Mouse (Mus musculus) hindbrain, embryonic 16.5 days (tissue): Measurements from ENCODE around the gene Pbp2. TPM values are rescaled to one million over a fixed set of nuclear protein-coding genes. Genes with fewer than 3 reads are reported as not detected.

ENCODE experiments used
- ATAC-seq: fragments of 200-750 bp; cut with Nextera tagmentation; 2 replicates; pipeline ENCODE4 v1.8.0; 2017; ENCODE audit warnings: moderate TSS enrichment, moderate library complexity
- H3K27ac ChIP-seq: fragments of 300-500 bp; sonication (generic); 2 replicates; pipeline ENCODE4 v1.5.1; 2014; ENCODE audit warnings: low read depth, mild to moderate bottlenecking, control low read depth, low read length, moderate library complexity
- H3K27me3 ChIP-seq: fragments of 300-500 bp; sonication (generic); replicated peaks from 2 replicates; pipeline ENCODE4 v1.6.1; 2014; ENCODE audit warnings: low read length; ENCODE audit not compliant: control insufficient read depth, insufficient read depth
- H3K36me3 ChIP-seq: fragments of 300-500 bp; sonication (generic); 2 replicates; pipeline ENCODE4 v1.6.1; 2014; ENCODE audit warnings: mild to moderate bottlenecking, low read length, moderate library complexity, mixed read lengths; ENCODE audit not compliant: control insufficient read depth, insufficient read depth
- H3K4me1 ChIP-seq: fragments of 300-500 bp; sonication (generic); 2 replicates; pipeline ENCODE4 v1.6.1; 2014; ENCODE audit warnings: low read depth, low read length; ENCODE audit not compliant: control insufficient read depth, insufficient read depth
- H3K4me2 ChIP-seq: fragments of 300-500 bp; sonication (generic); 2 replicates; pipeline ENCODE4 v1.6.1; 2014; ENCODE audit warnings: mild to moderate bottlenecking, low read length, control low read depth, moderate library complexity
- H3K4me3 ChIP-seq: fragments of 300-500 bp; sonication (generic); 2 replicates; pipeline ENCODE4 v1.5.1; 2014; ENCODE audit warnings: mild to moderate bottlenecking, low read length, control low read depth, moderate library complexity
- H3K9ac ChIP-seq: fragments of 300-500 bp; sonication (generic); 2 replicates; pipeline ENCODE4 v1.6.1; 2014; ENCODE audit warnings: low read depth, mild to moderate bottlenecking, control low read depth, low read length, moderate library complexity
- H3K9me3 ChIP-seq: fragments of 300-500 bp; sonication (generic); 2 replicates; pipeline ENCODE4 v1.6.1; 2014; ENCODE audit warnings: mild to moderate bottlenecking, low read length, moderate library complexity; ENCODE audit not compliant: control insufficient read depth
- WGBS: fragments of 180-500 bp; shearing (Covaris S2); extraction: QIAGEN DNeasy Blood & Tissue Kit; methylation state at CpG from one replicate; pipeline ENCODE4 v1.1.7; 2014; 5-methylcytosine and 5-hydroxymethylcytosine counted together
- polyA plus RNA-seq: library from polyadenylated mRNA; unstranded; fragments of >200 nt; fragmentation: Nextera tagmentation; extraction: Ambion mirVana; gene quantifications from 2 replicates; pipeline ENCODE4 v1.2.1, GENCODE M21; 2015

The Pbp2 gene
- polyA plus RNA-seq, 1 experiment from 2014 or later, result not detected

- Histone ChIP-seq H3K27me3 (no peaks in the 10 kb centered on the region), H3K4me3 (no peak overlapping the region), H3K27ac (no peak overlapping the region), H3K9me3 (no peaks in the 10 kb centered on the region), H3K4me1 (no peaks in the 10 kb centered on the region), H3K9ac (no peak overlapping the region), H3K36me3 (no peaks in the 10 kb centered on the region), H3K4me2 (no peak overlapping the region)
- ATAC-seq, result no peak
- 80% methylated on average over 4 of the region's 4 CpGs for WGBS
Observed at GRCm38 (mm10) chr6:135292391-135292790, 17.8 kb downstream of the Pbp2 start.

GRCm38 (mm10) chr6:135279856-135280255, 30.3 kb downstream of the Pbp2 start:
- ATAC-seq, result no peak
- WGBS, result 33% methylated on average over 10 of the region's 10 CpGs

GRCm38 (mm10) chr6:135279286-135279685, 30.9 kb downstream of the Pbp2 start:
- H3K4me1 ChIP-seq, result no peaks in the 10 kb centered on the region; the same call in 1 of the 2 replicates
- no peaks in the 10 kb centered on the region for H3K36me3 ChIP-seq
- no peaks in the 10 kb centered on the region for H3K27me3 ChIP-seq
- peak; percentile 82 for ATAC-seq
- no peaks in the 10 kb centered on the region for H3K9me3 ChIP-seq
- H3K4me3 ChIP-seq, result no peak overlapping the region
- H3K4me2 ChIP-seq, result no peak overlapping the region; the same call in 1 of the 2 replicates
- H3K27ac ChIP-seq, result no peak overlapping the region
- 49% methylated on average over 5 of the region's 5 CpGs for WGBS
- no peak overlapping the region for H3K9ac ChIP-seq

More at GRCm38 (mm10) chr6:135279856-135280255, 30.3 kb downstream of the Pbp2 start:
- Histone ChIP-seq H3K9ac (no peak overlapping the region), H3K4me2 (no peak overlapping the region; the same call in 1 of the 2 replicates), H3K27ac (no peak overlapping the region), H3K36me3 (no peaks in the 10 kb centered on the region), H3K4me1 (no peaks in the 10 kb centered on the region; the same call in 1 of the 2 replicates), H3K9me3 (no peaks in the 10 kb centered on the region), H3K27me3 (no peaks in the 10 kb centered on the region), H3K4me3 (no peak overlapping the region)

DNA sequence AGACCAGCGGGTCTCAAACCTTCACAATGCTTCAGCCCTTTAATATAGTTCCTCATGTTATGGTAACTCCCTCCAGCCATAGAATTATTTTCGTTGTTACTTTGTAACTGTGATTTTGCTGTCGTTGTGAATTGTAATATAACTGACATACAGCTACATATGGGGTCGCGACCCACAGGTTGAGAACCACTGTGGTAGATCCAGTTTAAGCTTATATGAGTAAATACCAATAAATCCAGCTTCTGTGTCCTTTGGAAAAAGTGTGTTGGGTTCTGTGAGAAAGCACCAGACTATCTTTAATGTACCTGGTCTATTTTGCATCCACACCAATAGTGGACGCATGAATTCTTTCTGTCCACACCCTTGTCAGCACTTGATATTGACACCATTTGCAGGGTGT, 31.9 kb downstream of the Pbp2 start:
- no peaks in the 10 kb centered on the region for H3K9me3 ChIP-seq
- H3K27me3 ChIP-seq, result no peaks in the 10 kb centered on the region
- no peak for ATAC-seq
- H3K4me2 ChIP-seq, result no peak overlapping the region
- H3K9ac ChIP-seq, result no peak overlapping the region
- WGBS, result 91% methylated on average over 6 of the region's 6 CpGs
- no peaks in the 10 kb centered on the region for H3K36me3 ChIP-seq
- no peak overlapping the region for H3K27ac ChIP-seq
- no peak overlapping the region for H3K4me3 ChIP-seq
- H3K4me1 ChIP-seq, result no peaks in the 10 kb centered on the region; the same call in 1 of the 2 replicates

GRCm38 (mm10) chr6:135276474-135277295, 33.5 kb downstream of the Pbp2 start:
- Histone ChIP-seq H3K4me1 (no peaks in the 10 kb centered on the region; the same call in 1 of the 2 replicates), H3K36me3 (no peaks in the 10 kb centered on the region), H3K27me3 (no peaks in the 10 kb centered on the region), H3K4me3 (no peak overlapping the region), H3K9ac (no peak overlapping the region), H3K4me2 (no peak overlapping the region), H3K27ac (no peak overlapping the region), H3K9me3 (no peaks in the 10 kb centered on the region)
- no peak for ATAC-seq
- 73% methylated on average over 6 of the region's 6 CpGs for WGBS

GRCm38 (mm10) chr6:135275231-135275630, 35.0 kb downstream of the Pbp2 start:
- no peak overlapping the region for H3K4me2 ChIP-seq
- H3K9ac ChIP-seq, result no peak overlapping the region
- H3K9me3 ChIP-seq, result no peaks in the 10 kb centered on the region
- 63% methylated on average over 4 of the region's 4 CpGs for WGBS
- H3K36me3 ChIP-seq, result no peaks in the 10 kb centered on the region
- H3K27me3 ChIP-seq, result no peaks in the 10 kb centered on the region
- no peak overlapping the region for H3K4me3 ChIP-seq
- H3K4me1 ChIP-seq, result no peaks in the 10 kb centered on the region; the same call in 1 of the 2 replicates
- ATAC-seq, result no peak
- no peak overlapping the region for H3K27ac ChIP-seq

DNA sequence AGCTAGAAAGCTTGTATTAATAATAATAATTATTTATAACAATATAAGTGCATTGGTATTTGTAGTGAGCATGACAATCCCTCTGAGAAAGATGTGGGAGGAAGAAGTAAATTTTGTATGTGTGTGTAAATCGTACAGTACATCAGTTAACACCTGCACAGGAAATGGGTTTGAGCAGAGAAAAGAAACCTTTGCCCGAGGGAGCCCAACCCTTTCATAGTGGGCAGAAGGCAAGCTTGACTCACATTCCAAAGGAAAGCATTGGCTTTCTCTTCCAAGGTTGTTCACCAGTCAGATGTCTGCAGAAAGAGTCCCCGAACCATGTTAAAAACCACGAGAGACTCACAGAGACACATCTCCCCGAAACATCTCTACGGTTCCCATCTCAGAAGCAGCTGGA, 37.1 kb downstream of the Pbp2 start:
- no peak overlapping the region for H3K4me3 ChIP-seq
- no peaks in the 10 kb centered on the region for H3K36me3 ChIP-seq
- WGBS, result 91% methylated on average over 6 of the region's 6 CpGs
- ATAC-seq, result no peak
- no peaks in the 10 kb centered on the region for H3K4me1 ChIP-seq
- no peak overlapping the region for H3K9ac ChIP-seq
- no peak overlapping the region for H3K4me2 ChIP-seq
- H3K27me3 ChIP-seq, result no peaks in the 10 kb centered on the region
- H3K27ac ChIP-seq, result no peak overlapping the region
- no peaks in the 10 kb centered on the region for H3K9me3 ChIP-seq

DNA sequence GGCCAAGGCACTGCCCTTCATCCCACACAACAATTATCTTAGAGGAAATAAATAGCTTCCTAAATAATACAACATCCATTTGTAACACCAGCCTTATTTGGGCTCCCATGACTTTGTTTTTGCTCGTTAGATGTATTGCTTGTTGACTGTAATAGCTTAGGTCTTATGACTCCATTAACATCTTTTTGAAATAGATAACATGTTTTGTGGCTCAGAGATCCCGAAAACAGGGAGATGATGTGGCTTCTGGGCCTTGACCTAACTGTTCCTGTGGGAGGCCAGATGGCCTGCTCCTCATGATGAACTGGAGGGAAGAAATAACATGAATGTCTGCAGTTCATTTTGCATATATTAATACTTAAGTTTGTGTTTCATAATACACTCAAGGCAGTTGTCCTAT, 38.4 kb downstream of the Pbp2 start:
- WGBS, result 49% methylated on average over 2 of the region's 2 CpGs
- Histone ChIP-seq H3K27me3 (no peaks in the 10 kb centered on the region), H3K4me3 (no peak overlapping the region), H3K4me2 (no peak overlapping the region), H3K9ac (no peak overlapping the region), H3K27ac (no peak overlapping the region), H3K9me3 (no peaks in the 10 kb centered on the region), H3K4me1 (no peaks in the 10 kb centered on the region), H3K36me3 (no peaks in the 10 kb centered on the region)
- ATAC-seq, result no peak

DNA sequence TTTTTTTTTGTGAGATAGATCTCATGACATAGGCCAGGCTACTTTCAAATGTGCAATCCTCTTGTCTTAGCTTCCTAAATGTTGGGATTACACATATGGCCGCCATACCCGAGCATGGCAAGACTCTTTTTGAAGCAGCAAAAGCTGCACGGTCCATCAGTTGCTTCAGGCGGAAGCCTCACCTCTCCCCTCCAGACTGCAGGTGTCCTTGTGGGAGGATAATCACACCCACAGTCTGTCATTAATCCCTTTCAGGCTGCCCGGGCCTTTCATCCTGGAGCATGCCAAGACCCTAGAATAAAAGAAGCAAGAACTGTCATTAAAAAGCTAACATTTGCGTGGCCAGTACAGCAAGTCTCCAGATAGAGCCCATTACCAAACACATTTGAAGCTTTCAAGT, 40.6 kb downstream of the Pbp2 start:
- 43% methylated on average over 6 of the region's 6 CpGs for WGBS
- no peak overlapping the region for H3K4me2 ChIP-seq
- H3K9ac ChIP-seq, result no peak overlapping the region
- ATAC-seq, result no peak
- no peaks in the 10 kb centered on the region for H3K36me3 ChIP-seq
- no peaks in the 10 kb centered on the region for H3K9me3 ChIP-seq
- H3K4me1 ChIP-seq, result no peaks in the 10 kb centered on the region
- H3K4me3 ChIP-seq, result no peak overlapping the region
- no peak overlapping the region for H3K27ac ChIP-seq
- no peaks in the 10 kb centered on the region for H3K27me3 ChIP-seq
